Mouse (Mus musculus): ENCODE results near the gene Cyp1a2. TPM values are rescaled to one million over a fixed set of nuclear protein-coding genes. Genes with fewer than 3 reads are reported as not detected.

Cyp1a2 gene
- total RNA-seq, 2 experiments from 2014 or later, result not detected

GRCm38 (mm10) chr9:57671037-57671436 lies 12.5 kb downstream of the Cyp1a2 start:
- no peak for DNase-seq

DNA sequence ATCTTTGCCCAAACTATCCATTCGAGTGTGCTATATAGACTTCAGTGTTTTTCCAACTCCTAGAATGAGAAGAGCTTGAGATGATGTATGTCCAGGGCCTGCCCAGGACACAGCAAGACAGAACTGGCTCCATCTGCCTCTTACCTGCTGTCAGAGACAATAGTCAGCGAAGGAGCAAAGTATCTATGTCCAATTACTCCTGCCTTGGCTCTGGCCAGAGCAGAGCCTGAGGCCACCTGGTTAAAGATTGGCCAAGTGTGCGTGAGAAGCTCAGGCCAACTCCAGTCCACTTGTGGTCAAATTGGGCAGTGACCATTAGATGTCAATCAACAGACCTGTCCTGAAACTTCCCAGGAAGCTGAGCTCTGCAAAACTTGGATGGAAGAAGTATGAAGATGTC lies 13.9 kb downstream of the Cyp1a2 start:
- no peak for DNase-seq

DNA sequence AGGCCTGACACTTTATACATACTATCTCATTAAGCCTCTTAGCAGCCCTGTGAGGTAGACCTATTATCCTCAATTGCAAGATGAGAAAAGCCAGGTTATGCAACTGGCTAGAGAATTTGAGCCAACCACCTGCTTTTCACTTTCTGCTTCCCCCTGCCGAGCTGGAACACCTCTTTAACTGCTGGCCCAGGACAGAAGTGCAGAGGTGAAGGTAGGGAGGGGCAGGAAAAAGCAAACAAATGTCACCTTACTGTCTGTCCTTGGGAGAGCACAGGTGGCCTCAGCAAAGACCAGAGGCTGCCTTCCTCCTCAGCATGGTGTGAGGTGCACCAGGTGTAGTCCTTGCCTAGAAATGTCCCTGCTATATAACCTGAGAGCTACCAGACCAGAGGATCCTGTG lies 15.2 kb downstream of the Cyp1a2 start:
- no peak for DNase-seq

DNA sequence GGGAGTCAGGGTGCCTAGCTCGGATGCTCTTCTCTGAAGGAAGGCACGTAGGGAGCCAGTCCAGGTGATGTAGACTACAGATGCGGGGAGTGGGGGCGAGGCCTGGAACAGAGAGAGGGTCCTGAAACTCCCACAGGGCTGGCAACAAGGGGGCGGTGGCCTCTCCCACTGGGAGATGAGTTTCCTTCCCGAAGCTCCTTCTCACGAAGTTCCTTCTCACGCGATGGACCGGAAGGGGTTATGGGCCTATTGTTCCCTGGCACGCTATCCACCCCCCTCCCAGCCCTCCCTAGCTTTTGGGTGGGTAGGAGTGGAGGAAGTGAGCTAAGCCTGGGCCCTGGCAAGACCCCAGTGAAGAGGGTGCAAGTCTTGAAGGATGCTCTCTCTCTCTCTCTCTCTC lies 15.7 kb downstream of the Cyp1a2 start:
- DNase-seq, result no peak

- no peak for DNase-seq
Observed at GRCm38 (mm10) chr9:57667136-57667535, 16.4 kb downstream of the Cyp1a2 start.

GRCm38 (mm10) chr9:57666536-57666935 lies 17.0 kb downstream of the Cyp1a2 start:
- DNase-seq, result no peak

- DNase-seq, result no peak
Observed at GRCm38 (mm10) chr9:57664616-57665015, 18.9 kb downstream of the Cyp1a2 start.

DNA sequence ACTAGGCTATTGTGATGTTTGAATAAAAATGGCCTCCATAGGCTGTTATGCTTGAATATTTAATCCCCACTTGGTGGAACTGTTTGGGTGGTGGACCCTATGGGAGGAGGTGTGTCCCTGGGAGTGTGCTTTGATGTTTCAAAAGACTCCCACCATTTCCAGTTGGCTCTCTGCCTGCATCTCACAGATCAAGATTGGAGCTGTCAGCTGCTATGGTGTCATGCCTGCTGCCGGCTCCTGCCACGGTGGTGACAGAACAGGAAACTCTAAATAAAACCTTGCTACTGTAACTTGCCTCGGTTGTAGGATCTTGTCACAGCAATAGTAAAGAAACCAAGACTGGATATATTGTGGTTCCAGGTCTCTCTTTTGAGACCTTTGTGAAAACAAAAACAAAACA lies 22.0 kb downstream of the Cyp1a2 start:
- DNase-seq, result no peak

DNA sequence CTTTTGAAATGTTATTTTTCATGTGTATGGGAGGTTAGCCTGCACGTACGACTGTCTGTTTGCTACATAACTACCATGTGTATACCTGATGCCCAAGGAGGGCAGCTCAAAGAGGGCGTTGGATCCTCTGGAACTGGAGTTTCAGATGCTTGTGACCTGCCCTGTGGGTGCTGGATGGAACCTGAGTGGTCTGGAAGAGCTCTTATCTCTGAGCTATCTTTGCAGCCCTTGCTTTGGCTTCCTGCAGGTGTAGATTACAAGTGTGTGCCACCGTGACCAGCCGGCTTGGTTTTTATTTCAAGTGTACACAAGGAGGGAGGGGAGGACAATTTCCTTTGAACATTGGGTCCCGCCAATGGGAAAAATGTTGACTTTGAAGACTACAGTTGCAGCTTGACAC lies 23.0 kb downstream of the Cyp1a2 start:
- DNase-seq, result no peak

- DNase-seq, result peak; percentile 69 to 78
Observed at GRCm38 (mm10) chr9:57659774-57660173, 23.7 kb downstream of the Cyp1a2 start.

DNA sequence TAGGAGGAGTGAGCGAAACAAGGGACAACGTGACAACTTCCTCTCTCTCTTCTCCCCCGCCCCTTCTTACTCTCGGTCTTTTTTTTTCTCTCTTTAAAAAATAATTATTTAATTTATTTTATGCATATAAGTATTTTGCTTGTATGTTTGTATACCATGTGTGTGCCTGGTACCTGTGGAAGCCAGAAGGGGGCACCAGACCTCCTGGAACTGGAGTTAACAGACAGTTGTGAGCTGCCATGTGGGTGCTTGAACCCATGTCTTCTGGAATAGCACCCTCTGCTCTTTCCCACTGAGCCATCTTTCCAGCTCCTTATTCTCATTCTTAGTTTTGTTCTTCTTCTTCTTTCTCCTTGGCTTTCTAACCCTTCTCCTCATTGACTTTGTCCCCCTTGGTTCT lies 24.5 kb downstream of the Cyp1a2 start:
- no peak for DNase-seq

GRCm38 (mm10) chr9:57657843-57658242 lies 25.7 kb downstream of the Cyp1a2 start:
- no peak for DNase-seq

- peak in 1 of 2 experiments; percentile 50 for DNase-seq
Observed at GRCm38 (mm10) chr9:57656631-57657350, 26.7 kb downstream of the Cyp1a2 start.

DNA sequence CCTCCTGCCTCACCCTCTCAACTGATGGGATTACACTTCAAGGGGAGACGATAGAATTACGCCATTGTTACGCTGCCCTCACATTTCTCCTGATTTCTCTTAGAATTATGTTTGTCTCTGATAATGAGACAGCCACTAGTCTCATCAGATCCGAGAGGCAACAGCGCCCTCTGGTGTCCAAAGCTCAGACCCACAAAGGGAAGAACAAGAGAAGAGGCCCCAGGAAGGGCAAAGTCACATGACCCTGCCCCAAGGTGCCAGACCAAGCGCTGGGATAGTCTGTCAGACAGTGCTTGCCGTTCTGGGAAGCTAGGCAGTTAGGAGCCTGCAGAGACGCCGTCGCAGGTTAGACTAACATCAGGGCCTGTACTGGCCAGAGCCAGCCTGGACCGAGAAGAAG lies 27.8 kb downstream of the Cyp1a2 start:
- peak; percentile 92 to 94 for DNase-seq

DNA sequence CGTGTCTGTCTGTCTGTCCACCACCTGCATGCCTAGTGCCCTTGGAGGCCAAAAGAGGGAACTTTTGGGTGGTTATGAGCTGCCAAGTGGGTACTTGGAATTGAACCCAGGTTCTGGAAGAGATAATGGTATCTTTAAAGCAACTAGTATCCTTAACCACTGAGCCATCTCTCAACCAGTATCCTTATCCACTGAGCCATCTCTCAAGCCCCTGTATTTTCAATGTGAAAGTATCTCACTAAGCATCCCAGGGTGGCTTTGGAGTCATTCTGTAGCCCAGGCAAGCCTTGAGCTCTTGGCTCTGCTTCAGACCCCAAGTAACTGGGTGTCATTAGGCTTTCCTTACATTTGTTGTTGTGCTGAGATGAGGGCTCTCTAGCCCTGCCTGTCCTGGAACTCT lies 28.5 kb downstream of the Cyp1a2 start:
- DNase-seq, result no peak

- no peak for DNase-seq
Observed at GRCm38 (mm10) chr9:57653283-57653682, 30.2 kb downstream of the Cyp1a2 start, which contains the start of gene Csk. Gene Csk (minus strand): TSS chr9:57653631.

- DNase-seq, result no peak
Observed at GRCm38 (mm10) chr9:57652855-57653254, 30.6 kb downstream of the Cyp1a2 start.

- DNase-seq, result no peak
Observed at GRCm38 (mm10) chr9:57652351-57652750, 31.2 kb downstream of the Cyp1a2 start.

DNA sequence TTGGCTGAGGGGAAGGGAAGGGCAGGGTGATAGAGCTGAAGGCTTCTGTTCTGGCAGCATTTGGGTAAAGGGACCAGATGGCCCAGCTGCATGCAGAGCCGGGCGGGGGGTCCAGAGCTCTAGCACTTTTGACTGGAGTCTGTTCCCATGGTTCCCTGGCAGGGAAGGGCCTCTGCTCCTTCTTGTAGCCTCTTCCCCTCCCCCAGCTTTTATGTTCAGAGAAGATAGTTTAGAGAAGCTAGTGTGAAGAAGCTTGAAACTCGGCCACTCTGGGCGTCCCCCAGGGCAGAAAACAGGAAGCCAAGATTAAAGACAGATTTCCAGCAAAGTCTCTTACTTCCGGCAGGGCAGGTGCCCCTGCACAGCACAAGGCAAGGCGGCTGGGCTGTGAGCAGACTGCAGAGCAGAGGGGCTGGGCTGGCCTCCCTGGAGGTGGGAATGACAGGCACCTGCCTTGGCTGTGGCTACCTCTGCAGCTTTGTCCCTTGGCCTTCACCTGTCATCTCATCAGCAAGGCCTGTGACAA lies 32.7 kb downstream of the Cyp1a2 start:
- DNase-seq, result no peak

DNA sequence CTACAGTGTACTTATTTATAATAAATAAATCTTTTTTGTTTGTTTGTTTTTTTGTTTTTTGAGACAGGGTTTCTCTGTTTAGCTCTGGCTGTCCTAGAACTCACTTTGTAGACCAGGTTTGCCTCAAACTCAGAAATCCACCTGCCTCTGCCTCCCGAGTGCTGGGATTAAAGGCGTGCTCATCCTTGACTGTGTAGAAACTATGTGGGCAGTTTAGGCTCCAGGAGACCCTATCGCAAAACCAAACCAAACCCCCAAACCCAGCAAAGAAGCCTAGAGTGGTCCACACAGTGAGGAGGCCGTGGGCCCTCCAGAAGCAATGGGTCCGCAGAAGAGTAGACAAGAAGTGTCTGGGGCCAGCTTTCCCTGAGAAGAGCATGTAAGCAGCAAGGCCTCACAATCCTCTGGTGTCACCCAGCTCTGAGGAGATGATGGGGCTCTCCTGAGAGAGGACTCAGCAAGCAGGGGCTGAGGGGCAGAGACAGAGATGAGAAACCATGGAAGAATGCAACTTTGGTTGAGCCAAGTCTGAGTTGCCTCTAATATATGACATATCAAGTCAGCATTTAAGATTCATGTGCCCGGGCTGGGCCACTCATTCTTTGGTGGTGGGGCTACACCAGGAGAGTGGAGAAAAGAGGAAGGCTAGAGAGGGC lies 33.2 kb downstream of the Cyp1a2 start:
- no peak for DNase-seq

GRCm38 (mm10) chr9:57647286-57648108 lies 36.0 kb downstream of the Cyp1a2 start:
- no peak for DNase-seq

- no peak for DNase-seq
Observed at GRCm38 (mm10) chr9:57646551-57647103, 36.9 kb downstream of the Cyp1a2 start.

Data from layer of hippocampus, postnatal 36 days (tissue).